Mouse (Mus musculus): ENCODE measurements at regions not wholly inside any gene's neighbourhood (a gene's known extent, or its start where the extent isn't known, plus 50 kb on each side); places are given as distances from the start of the nearest gene placed in this dataset.

DNA sequence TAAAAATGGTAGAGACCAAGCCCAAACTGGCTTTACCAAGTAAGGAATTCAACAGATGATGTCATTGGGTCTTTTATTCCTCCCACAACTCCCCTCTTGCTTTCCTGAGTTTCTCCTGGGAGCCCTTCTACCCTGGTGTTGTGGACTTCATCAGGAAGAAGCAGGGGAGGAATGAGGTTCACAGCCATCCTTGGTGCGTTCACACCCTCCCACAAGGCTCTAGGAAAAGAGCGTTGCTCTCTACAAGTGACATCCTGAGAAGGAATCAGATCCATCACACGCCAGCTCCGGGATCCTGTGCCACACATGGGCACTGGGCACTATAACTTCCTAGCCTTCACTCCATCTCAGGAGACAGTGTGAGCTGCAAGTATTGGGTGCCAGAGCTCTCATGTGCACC, 387.5 kb downstream of the Matn1 start:
- H3K4me3 ChIP-seq (replicated peaks; ENCODE audit: control insufficient read depth, low read depth, low read length): no peak overlapping the region
- no peaks in the 10 kb centered on the region for H3K4me1 ChIP-seq (ENCODE audit: control insufficient read depth, insufficient read depth, low read length)
- 71% methylated on average over 4 of the region's 4 CpGs for WGBS
- H3K27ac ChIP-seq (ENCODE audit: control insufficient read depth, insufficient read depth, low read depth, low read length, poor library complexity): no peak overlapping the region
- TF ChIP-seq POLR2A (IDR thresholded peaks at IDR 0.05; ENCODE audit: borderline replicate concordance, control insufficient read depth, low read depth, low read length) (no peak), CTCF (IDR thresholded peaks at IDR 0.05; ENCODE audit: control insufficient read depth, insufficient read depth, low read length) (no peak)

- TF ChIP-seq CTCF (IDR thresholded peaks at IDR 0.05; ENCODE audit: control insufficient read depth, insufficient read depth, low read length): no peak
- no peak for TF ChIP-seq POLR2A (IDR thresholded peaks at IDR 0.05; ENCODE audit: borderline replicate concordance, control insufficient read depth, low read depth, low read length)
- WGBS: 81% methylated on average over 3 of the region's 3 CpGs
- Histone ChIP-seq H3K27ac (ENCODE audit: control insufficient read depth, insufficient read depth, low read depth, low read length, poor library complexity) (no peak overlapping the region), H3K4me1 (ENCODE audit: control insufficient read depth, insufficient read depth, low read length) (no peaks in the 10 kb centered on the region), H3K4me3 (replicated peaks; ENCODE audit: control insufficient read depth, low read depth, low read length) (no peak overlapping the region)
Measured at GRCm38 (mm10) chr4:131336801-131337200, 392.6 kb downstream of the Matn1 start.

DNA sequence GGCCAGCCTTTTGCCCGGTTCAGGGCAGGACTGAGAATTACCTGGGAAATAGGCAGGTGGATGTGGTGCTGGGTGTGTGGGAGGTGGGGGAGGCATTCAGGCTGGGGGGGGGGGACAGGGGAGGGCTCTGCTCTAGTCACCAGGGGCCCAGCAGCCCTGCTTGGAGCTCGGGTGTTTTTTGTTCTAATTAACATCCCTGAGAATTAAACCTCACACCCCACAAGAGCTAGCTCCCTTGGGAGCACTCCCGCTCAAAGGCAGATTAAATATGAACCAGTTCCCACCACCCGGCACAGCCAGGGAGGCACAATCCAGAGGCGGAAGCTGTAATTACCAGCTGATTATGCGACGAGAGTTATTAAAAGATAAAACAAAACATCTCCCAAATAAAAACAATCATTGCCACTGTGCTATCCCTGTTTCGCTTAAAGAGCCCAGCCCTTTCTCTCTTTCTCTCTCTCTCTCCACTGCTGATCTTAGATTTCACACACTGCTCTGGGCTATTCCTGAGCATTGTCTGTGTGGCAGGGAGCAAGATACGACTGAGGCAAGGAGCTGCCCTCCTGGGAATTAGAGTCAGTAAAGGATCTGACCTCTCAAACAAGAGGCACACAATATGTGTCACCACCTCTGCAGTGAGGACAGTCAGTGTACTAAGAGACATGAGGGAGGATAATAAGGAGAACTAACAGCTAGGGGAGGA, 397.0 kb downstream of the Matn1 start:
- TF ChIP-seq CTCF (IDR thresholded peaks at IDR 0.05; ENCODE audit: control insufficient read depth, insufficient read depth, low read length) (no peak), POLR2A (IDR thresholded peaks at IDR 0.05; ENCODE audit: borderline replicate concordance, control insufficient read depth, low read depth, low read length) (no peak)

GRCm38 (mm10) chr4:131346727-131347126, 402.5 kb downstream of the Matn1 start:
- no peak overlapping the region for H3K27ac ChIP-seq (ENCODE audit: control insufficient read depth, insufficient read depth, low read depth, low read length, poor library complexity)
- H3K4me1 ChIP-seq (ENCODE audit: control insufficient read depth, insufficient read depth, low read length): no peaks in the 10 kb centered on the region; the same call in 1 of the 2 replicates
- H3K4me3 ChIP-seq (replicated peaks; ENCODE audit: control insufficient read depth, low read depth, low read length): no peak overlapping the region
- 41% methylated on average over 3 of the region's 3 CpGs for WGBS
- TF ChIP-seq POLR2A (IDR thresholded peaks at IDR 0.05; ENCODE audit: borderline replicate concordance, control insufficient read depth, low read depth, low read length): no peak
- TF ChIP-seq CTCF (IDR thresholded peaks at IDR 0.05; ENCODE audit: control insufficient read depth, insufficient read depth, low read length): no peak

More for the DNA sequence above, 397.0 kb downstream of the Matn1 start:
- H3K4me1 ChIP-seq (ENCODE audit: control insufficient read depth, insufficient read depth, low read length): no peaks in the 10 kb centered on the region
- no peak overlapping the region for H3K27ac ChIP-seq (ENCODE audit: control insufficient read depth, insufficient read depth, low read depth, low read length, poor library complexity)
- WGBS: 58% methylated on average over 9 of the region's 9 CpGs
- H3K4me3 ChIP-seq (replicated peaks; ENCODE audit: control insufficient read depth, low read depth, low read length): no peak overlapping the region

- WGBS: 58% methylated on average over 7 of the region's 7 CpGs
- TF ChIP-seq CTCF (IDR thresholded peaks at IDR 0.05; ENCODE audit: control insufficient read depth, insufficient read depth, low read length) (no peak), POLR2A (IDR thresholded peaks at IDR 0.05; ENCODE audit: borderline replicate concordance, control insufficient read depth, low read depth, low read length) (no peak)
- H3K4me1 ChIP-seq (ENCODE audit: control insufficient read depth, insufficient read depth, low read length): no peaks in the 10 kb centered on the region; the same call in 1 of the 2 replicates
- H3K4me3 ChIP-seq (replicated peaks; ENCODE audit: control insufficient read depth, low read depth, low read length): no peak overlapping the region
- H3K27ac ChIP-seq (ENCODE audit: control insufficient read depth, insufficient read depth, low read depth, low read length, poor library complexity): no peak overlapping the region
Measured at GRCm38 (mm10) chr4:131350268-131350667, 406.1 kb downstream of the Matn1 start.

DNA sequence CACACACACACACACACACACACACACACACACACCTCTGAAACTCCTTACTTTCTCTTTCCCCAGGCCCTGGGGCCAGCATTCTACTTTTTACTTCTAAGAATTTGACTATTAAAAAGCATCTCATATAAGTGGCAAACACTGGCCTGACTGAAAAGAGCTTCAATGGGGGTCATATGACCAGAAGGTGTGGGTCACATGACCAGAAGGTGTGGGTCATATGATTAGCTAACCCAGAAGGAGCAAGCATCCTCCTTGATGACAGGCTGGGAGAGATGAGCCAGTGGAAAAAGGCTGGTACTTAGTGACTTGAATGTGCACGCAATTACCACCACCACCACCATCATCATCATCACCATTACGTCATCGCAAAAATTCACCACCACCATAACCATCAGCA, 410.7 kb downstream of the Matn1 start:
- no peak for TF ChIP-seq CTCF (IDR thresholded peaks at IDR 0.05; ENCODE audit: control insufficient read depth, insufficient read depth, low read length)
- TF ChIP-seq POLR2A (IDR thresholded peaks at IDR 0.05; ENCODE audit: borderline replicate concordance, control insufficient read depth, low read depth, low read length): no peak
- Histone ChIP-seq H3K4me3 (replicated peaks; ENCODE audit: control insufficient read depth, low read depth, low read length) (no peak overlapping the region), H3K27ac (ENCODE audit: control insufficient read depth, insufficient read depth, low read depth, low read length, poor library complexity) (no peak overlapping the region), H3K4me1 (ENCODE audit: control insufficient read depth, insufficient read depth, low read length) (no peaks in the 10 kb centered on the region)
- WGBS: 91% methylated on average over 3 of the region's 3 CpGs

DNA sequence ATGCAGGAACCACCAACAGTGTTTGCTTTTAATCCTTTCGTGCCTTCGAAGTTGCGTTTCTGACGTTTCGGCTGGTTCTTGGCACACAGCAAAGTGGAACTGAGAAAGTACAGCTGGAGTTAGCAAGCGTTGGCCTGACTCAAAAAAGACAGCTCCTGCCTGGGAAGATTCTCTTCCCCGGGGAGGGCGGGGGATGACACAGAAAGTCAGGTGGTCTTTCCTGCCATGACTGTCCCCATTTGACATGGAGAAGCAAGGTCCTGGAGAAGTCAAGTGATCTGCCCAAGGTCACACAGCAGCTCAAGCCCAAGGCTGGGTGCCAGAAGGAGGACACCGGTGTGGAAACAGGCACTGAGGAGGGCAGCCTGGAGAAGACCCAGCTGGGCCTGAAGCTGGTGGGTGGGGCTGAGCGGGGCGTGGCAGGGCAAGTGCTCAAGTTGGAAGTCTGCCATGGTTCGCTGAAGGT, 411.4 kb downstream of the Matn1 start:
- H3K4me1 ChIP-seq (ENCODE audit: control insufficient read depth, insufficient read depth, low read length): no peaks in the 10 kb centered on the region
- H3K4me3 ChIP-seq (replicated peaks; ENCODE audit: control insufficient read depth, low read depth, low read length): no peak overlapping the region
- no peak overlapping the region for H3K27ac ChIP-seq (ENCODE audit: control insufficient read depth, insufficient read depth, low read depth, low read length, poor library complexity)
- TF ChIP-seq POLR2A (IDR thresholded peaks at IDR 0.05; ENCODE audit: borderline replicate concordance, control insufficient read depth, low read depth, low read length): no peak
- no peak for TF ChIP-seq CTCF (IDR thresholded peaks at IDR 0.05; ENCODE audit: control insufficient read depth, insufficient read depth, low read length)
- 85% methylated on average over 12 of the region's 12 CpGs for WGBS

- Histone ChIP-seq H3K4me3 (replicated peaks; ENCODE audit: control insufficient read depth, low read depth, low read length) (no peak overlapping the region), H3K4me1 (ENCODE audit: control insufficient read depth, insufficient read depth, low read length) (no peaks in the 10 kb centered on the region), H3K27ac (ENCODE audit: control insufficient read depth, insufficient read depth, low read depth, low read length, poor library complexity) (no peak overlapping the region)
- TF ChIP-seq CTCF (IDR thresholded peaks at IDR 0.05; ENCODE audit: control insufficient read depth, insufficient read depth, low read length): no peak
- TF ChIP-seq POLR2A (IDR thresholded peaks at IDR 0.05; ENCODE audit: borderline replicate concordance, control insufficient read depth, low read depth, low read length): no peak
- WGBS: 83% methylated on average over 12 of the region's 12 CpGs
Measured at GRCm38 (mm10) chr4:131356316-131356715, 412.1 kb downstream of the Matn1 start.

Data from bone marrow, adult 2 months (tissue).